Mouse (Mus musculus) spleen, adult 2 months (tissue): ENCODE data around the gene H2-T22.
"Not testable (repeated sequence)": the region's sequence is repeated elsewhere in the genome, so short reads cannot be mapped to it uniquely, and the experiment has no call there.

Experiments
- CTCF ChIP-seq: fragments of 200-500 bp; IDR thresholded peaks from 2 replicates; pipeline ENCODE4 v1.5.1; 2011; ENCODE audit warnings: mild to moderate bottlenecking, inconsistent platforms; ENCODE audit not compliant: insufficient read depth, insufficient read length, insufficient replicate concordance; ENCODE audit errors: extremely low read depth
- POLR2A ChIP-seq: fragments of 200-500 bp; IDR thresholded peaks from 2 replicates; pipeline ENCODE4 v1.6.1; 2011; ENCODE audit warnings: low read depth, low read length, inconsistent platforms

- TF ChIP-seq CTCF, POLR2A: not testable (repeated sequence)
Measured at GRCm38 (mm10) chr17:36004409-36004808, 38.1 kb downstream of the H2-T22 start.
